Mouse (Mus musculus) heart, postnatal 10 days (tissue): ENCODE measurements around the gene Cda. TPM values are rescaled to one million over a fixed set of nuclear protein-coding genes. Genes with fewer than 3 reads are reported as not detected.

ENCODE experiments used
- DNase-seq, 2 experiments: peaks; one replicate each; pipeline ENCODE4 v3.0.0; 2021
- intact Hi-C: fragments of 180-260 bp; cut with DNase I; formaldehyde crosslinking; loops from one replicate; pipeline ENCODE4 v1.15.1; 2025
- microRNA-seq, 2 experiments: library from miRNA; unstranded; fragments of <30 nt; microRNA quantifications; one replicate each; pipeline ENCODE4 v1.2.0; 2022
- total RNA-seq, 2 experiments: library from RNA; stranded (reverse); gene quantifications; 2 replicates each; pipeline ENCODE4 v1.2.3; 2021

The Cda gene
- total RNA-seq, 2 experiments from 2014 or later: 4.5 to 6.7 TPM

- intact Hi-C loops: no loop called here
- DNase-seq: no peak
These were observed 54.8 kb downstream of the Cda start for GRCm38 (mm10) chr4:138313021-138313420.

- intact Hi-C loops: no loop called here
These were observed 55.7 kb downstream of the Cda start for GRCm38 (mm10) chr4:138312105-138312504.

GRCm38 (mm10) chr4:138311595-138311994, 56.2 kb downstream of the Cda start:
- peak in 1 of 2 experiments; percentile 58 for DNase-seq
- intact Hi-C loops: no loop called here

More at GRCm38 (mm10) chr4:138312105-138312504, 55.7 kb downstream of the Cda start:
- DNase-seq: no peak

GRCm38 (mm10) chr4:138310311-138310910, 57.4 kb downstream of the Cda start:
- intact Hi-C loops: no loop called here
- no peak for DNase-seq

- no peak for DNase-seq
- intact Hi-C loops: no loop called here
These were observed 60.1 kb downstream of the Cda start for GRCm38 (mm10) chr4:138307739-138308138.

GRCm38 (mm10) chr4:138307025-138307424, 60.8 kb downstream of the Cda start:
- DNase-seq: no peak
- intact Hi-C loops: no loop called here

GRCm38 (mm10) chr4:138304340-138305104, 63.3 kb downstream of the Cda start, which contains the start of gene Ddost:
Gene Ddost (plus strand): TSS chr4:138304730.
- intact Hi-C loops: no loop called here
- DNase-seq: peak; percentile 98 to 99

- DNase-seq: no peak
- intact Hi-C loops: no loop called here
These were observed 64.0 kb downstream of the Cda start for GRCm38 (mm10) chr4:138303742-138304141.

- intact Hi-C loops: no loop called here
These were observed 64.8 kb downstream of the Cda start for GRCm38 (mm10) chr4:138303011-138303410.

GRCm38 (mm10) chr4:138301271-138301780, 66.5 kb downstream of the Cda start:
- intact Hi-C loops: no loop called here
- peak; percentile 45 to 49 for DNase-seq

More at GRCm38 (mm10) chr4:138303011-138303410, 64.8 kb downstream of the Cda start:
- DNase-seq: no peak

- no peak for DNase-seq
- intact Hi-C loops: no loop called here
These were observed 73.7 kb downstream of the Cda start for GRCm38 (mm10) chr4:138293949-138294550.

GRCm38 (mm10) chr4:138293261-138293948, 74.4 kb downstream of the Cda start:
- intact Hi-C loops: no loop called here
- no peak for DNase-seq

GRCm38 (mm10) chr4:138292028-138292427, 75.8 kb downstream of the Cda start:
- no peak for DNase-seq
- intact Hi-C loops: no loop called here

- intact Hi-C loops: no loop called here
- DNase-seq: no peak
These were observed 79.1 kb downstream of the Cda start for GRCm38 (mm10) chr4:138288691-138289090.

Small RNA genes lying within 50 kb of the gene (microRNA-seq; reads per million reads assigned to microRNA genes)
- 0 to 0.71 reads per million in 2 experiments for gene Gm27646
- gene Mir7019: 2.4 to 4.5 reads per million in 2 experiments

Other genes with a start within 250 kb of the Cda start
- gene Hp1bp3, start 151.7 kb downstream of the Cda start, total RNA-seq: 10 to 100 TPM; 90.3 to 99.5 TPM
- under 1 TPM; 0.17 TPM for gene Sh2d5, start 117.6 kb downstream of the Cda start, total RNA-seq
- under 1 TPM in 1 of 2 experiments, not detected in 1; 0.17 TPM for gene Kif17, start 117.6 kb downstream of the Cda start, total RNA-seq
- gene Ddost, start 63.3 kb downstream of the Cda start, total RNA-seq: 10 to 100 TPM; 87.3 to 89.2 TPM
- gene Pink1, start 41.7 kb downstream of the Cda start, total RNA-seq: 100 to 1,000 TPM; 272 to 301 TPM
- gene Fam43b, start 28.5 kb upstream of the Cda start, total RNA-seq: not detected
- 10 to 100 TPM; 70.6 to 72.2 TPM for gene Mul1, start 66.7 kb upstream of the Cda start, total RNA-seq
- gene Camk2n1, start 86.3 kb upstream of the Cda start, total RNA-seq: 10 to 100 TPM in 1 of 2 experiments, 1 to 10 TPM in 1; 9.8 to 10.1 TPM